Mouse (Mus musculus) limb, embryonic 13.5 days (tissue): Measurements from ENCODE around the gene Vmn2r63. TPM values are rescaled to one million over a fixed set of nuclear protein-coding genes. Genes with fewer than 3 reads are reported as not detected.
"Not testable (repeated sequence)": the region's sequence is repeated elsewhere in the genome, so short reads cannot be mapped to it uniquely, and the experiment has no call there.

Experiments used
- ATAC-seq: fragments of 200-750 bp; cut with Nextera tagmentation; 2 replicates; pipeline ENCODE4 v1.8.0; 2017; ENCODE audit warnings: low read depth, moderate number of reproducible peaks, moderate TSS enrichment; ENCODE audit not compliant: low FRiP score
- H3K27ac ChIP-seq: fragments of 300-500 bp; sonication (generic); 2 replicates; pipeline ENCODE4 v1.5.1; 2015; ENCODE audit warnings: inconsistent platforms, mild to moderate bottlenecking, moderate library complexity
- H3K27me3 ChIP-seq: fragments of 300-500 bp; sonication (generic); 2 replicates; pipeline ENCODE4 v1.6.1; 2015; ENCODE audit warnings: mild to moderate bottlenecking, inconsistent platforms
- H3K36me3 ChIP-seq: fragments of 300-500 bp; sonication (generic); 2 replicates; pipeline ENCODE4 v1.6.1; 2015; ENCODE audit warnings: inconsistent platforms, mild to moderate bottlenecking, moderate library complexity
- H3K4me1 ChIP-seq: fragments of 300-500 bp; sonication (generic); 2 replicates; pipeline ENCODE4 v1.6.1; 2015; ENCODE audit warnings: inconsistent platforms
- H3K4me2 ChIP-seq: fragments of 300-500 bp; sonication (generic); replicated peaks from 2 replicates; pipeline ENCODE4 v1.6.1; 2015; ENCODE audit warnings: inconsistent platforms, mild to moderate bottlenecking, moderate library complexity
- H3K4me3 ChIP-seq: fragments of 300-500 bp; sonication (generic); 2 replicates; pipeline ENCODE4 v1.5.1; 2015; ENCODE audit warnings: moderate library complexity, mild to moderate bottlenecking, inconsistent platforms
- H3K9ac ChIP-seq: fragments of 300-500 bp; sonication (generic); 2 replicates; pipeline ENCODE4 v1.6.1; 2015; ENCODE audit warnings: mild to moderate bottlenecking, inconsistent platforms
- H3K9me3 ChIP-seq: fragments of 300-500 bp; sonication (generic); 2 replicates; pipeline ENCODE4 v1.6.1; 2016; ENCODE audit warnings: inconsistent platforms
- WGBS: fragments of 180-500 bp; shearing (Covaris S2); methylation state at CpG from one replicate; pipeline ENCODE4 v1.1.7; 2015; 5-methylcytosine and 5-hydroxymethylcytosine counted together
- microRNA-seq: library from miRNA; unstranded; fragments of <30 nt; microRNA quantifications from one replicate; pipeline ENCODE4, GENCODE M21; 2016
- polyA plus RNA-seq: library from polyadenylated mRNA; unstranded; fragments of >200 nt; fragmentation: Nextera tagmentation; extraction: Ambion mirVana; gene quantifications from 2 replicates; pipeline ENCODE4 v1.2.1, GENCODE M21; 2015

Gene Vmn2r63
- not detected in 2 replicates for polyA plus RNA-seq

- not testable (repeated sequence) for H3K9me3 ChIP-seq, H3K4me2 ChIP-seq, H3K4me1 ChIP-seq, H3K27me3 ChIP-seq, H3K9ac ChIP-seq, H3K27ac ChIP-seq, H3K36me3 ChIP-seq, H3K4me3 ChIP-seq, ATAC-seq
These were observed at the start of gene Vmn2r63 for GRCm38 (mm10) chr7:42933722-42934121. Gene Vmn2r63, minus strand, starts transcription at chr7:42933822.

- H3K27me3 ChIP-seq: no peaks in the 10 kb centered on the region
- H3K27ac ChIP-seq: no peak overlapping the region
- H3K4me3 ChIP-seq: no peak overlapping the region
- peaks cover 55% of the 10 kb centered on the region for H3K9me3 ChIP-seq
- H3K4me2 ChIP-seq: no peak overlapping the region
- 89% methylated on average over 10 of the region's 10 CpGs for WGBS
- ATAC-seq: no peak
- no peaks in the 10 kb centered on the region for H3K4me1 ChIP-seq
- no peak overlapping the region for H3K9ac ChIP-seq
- H3K36me3 ChIP-seq: no peaks in the 10 kb centered on the region
These were observed 47.1 kb upstream of the Vmn2r63 start for GRCm38 (mm10) chr7:42980739-42981138.

- peaks cover 61% of the 10 kb centered on the region for H3K9me3 ChIP-seq
- WGBS: 84% methylated on average over 11 of the region's 11 CpGs
- H3K27ac ChIP-seq: no peak overlapping the region
- no peaks in the 10 kb centered on the region for H3K36me3 ChIP-seq
- no peak overlapping the region for H3K4me3 ChIP-seq
- H3K9ac ChIP-seq: no peak overlapping the region
- ATAC-seq: no peak
- H3K4me2 ChIP-seq: no peak overlapping the region
- H3K4me1 ChIP-seq: no peaks in the 10 kb centered on the region
- no peaks in the 10 kb centered on the region for H3K27me3 ChIP-seq
These were observed 46.5 kb upstream of the Vmn2r63 start for GRCm38 (mm10) chr7:42980098-42980497.

- Histone ChIP-seq H3K9ac (no peak overlapping the region), H3K4me2 (no peak overlapping the region), H3K27ac (no peak overlapping the region), H3K4me3 (no peak overlapping the region), H3K36me3 (no peaks in the 10 kb centered on the region), H3K27me3 (no peaks in the 10 kb centered on the region), H3K9me3 (peaks cover 63% of the 10 kb centered on the region), H3K4me1 (no peaks in the 10 kb centered on the region)
- ATAC-seq: no peak
- 62% methylated on average over 9 of the region's 9 CpGs for WGBS
These were observed 31.6 kb upstream of the Vmn2r63 start for GRCm38 (mm10) chr7:42965246-42965645.

- H3K4me2 ChIP-seq, H3K36me3 ChIP-seq, ATAC-seq, H3K9ac ChIP-seq, H3K27me3 ChIP-seq, H3K4me1 ChIP-seq, H3K27ac ChIP-seq, H3K4me3 ChIP-seq: not testable (repeated sequence)
- 91% methylated on average over 2 of the region's 2 CpGs for WGBS
- H3K9me3 ChIP-seq: peaks cover 35% of the 10 kb centered on the region
These were observed 35.6 kb downstream of the Vmn2r63 start for GRCm38 (mm10) chr7:42898067-42898466.

- WGBS: 45% methylated on average over 23 of the region's 23 CpGs
- Histone ChIP-seq H3K4me1 (no peaks in the 10 kb centered on the region), H3K36me3 (no peaks in the 10 kb centered on the region), H3K9ac (no peak overlapping the region), H3K4me3 (no peak overlapping the region), H3K27me3 (no peaks in the 10 kb centered on the region), H3K9me3 (0 out of 2 replicates have a peak, but pooled peaks cover 13% of the 10 kb centered on the region), H3K4me2 (no peak overlapping the region), H3K27ac (no peak overlapping the region)
- no peak for ATAC-seq
These were observed 55.5 kb downstream of the Vmn2r63 start for GRCm38 (mm10) chr7:42878090-42878489.

GRCm38 (mm10) chr7:42866801-42867458, 66.7 kb downstream of the Vmn2r63 start, which contains the start of gene Gm2381:
Gene Gm2381, minus strand, starts transcription at chr7:42867234.
- H3K36me3 ChIP-seq, H3K4me1 ChIP-seq, H3K27me3 ChIP-seq, H3K9me3 ChIP-seq, H3K9ac ChIP-seq, H3K4me2 ChIP-seq, H3K4me3 ChIP-seq, ATAC-seq, H3K27ac ChIP-seq: not testable (repeated sequence)
- WGBS: 77% methylated on average over 8 of the region's 8 CpGs

Small RNA genes lying within 50 kb of the gene (microRNA-seq; reads per million reads assigned to microRNA genes)
- gene Gm23256: not detected

Other genes with a start within 250 kb of the Vmn2r63 start
- 9.1 and 10.0 TPM in 2 replicates for gene Zfp975, start 241.1 kb downstream of the Vmn2r63 start, polyA plus RNA-seq
- gene Gm17067, start 206.8 kb downstream of the Vmn2r63 start, polyA plus RNA-seq: not detected in 2 replicates
- gene Vmn2r62, start 140.3 kb downstream of the Vmn2r63 start, polyA plus RNA-seq: not detected in 2 replicates
- not detected in 2 replicates for gene Gm2381, start 66.6 kb downstream of the Vmn2r63 start, polyA plus RNA-seq
- not detected in 2 replicates for gene Gm9268, start 84.9 kb upstream of the Vmn2r63 start, polyA plus RNA-seq
- gene Zfp936, start 180.4 kb upstream of the Vmn2r63 start, polyA plus RNA-seq: not detected in 2 replicates